Mouse (Mus musculus): Measurements from ENCODE around the gene Atp2b1. TPM values are rescaled to one million over a fixed set of nuclear protein-coding genes. Genes with fewer than 3 reads are reported as not detected.

Atp2b1 gene
- polyA plus RNA-seq, 1 experiment, result 0.46 TPM

GRCm38 (mm10) chr10:98967240-98967891 is 53.2 kb downstream of the Atp2b1 start:
- H3K27me3 ChIP-seq (ENCODE audit: control insufficient read depth), result no peaks in the 10 kb centered on the region
- H3K4me3 ChIP-seq (replicated peaks), result no peak overlapping the region
- peaks cover 21% of the 10 kb centered on the region for H3K36me3 ChIP-seq (ENCODE audit: control insufficient read depth)
- H3K4me1 ChIP-seq (ENCODE audit: control insufficient read depth), result peaks cover 17% of the 10 kb centered on the region
- TF ChIP-seq GATA1 (IDR thresholded peaks at IDR 0.05; ENCODE audit: low read length), result no peak
- no peak for TF ChIP-seq TAL1 (IDR thresholded peaks at IDR 0.05; ENCODE audit: low read length)
- 0 out of 2 replicates have a peak, but pooled peaks cover 3% of the 10 kb centered on the region for H3K9me3 ChIP-seq (ENCODE audit: control insufficient read depth, low read length)

- peaks cover 6% of the 10 kb centered on the region for H3K4me1 ChIP-seq (ENCODE audit: control insufficient read depth)
These were observed 56.7 kb downstream of the Atp2b1 start for GRCm38 (mm10) chr10:98970917-98971316.

GRCm38 (mm10) chr10:98972359-98972758 is 58.2 kb downstream of the Atp2b1 start:
- H3K36me3 ChIP-seq (ENCODE audit: control insufficient read depth), result peaks cover 17% of the 10 kb centered on the region
- no peak for TF ChIP-seq GATA1 (IDR thresholded peaks at IDR 0.05; ENCODE audit: low read length)
- no peak for TF ChIP-seq TAL1 (IDR thresholded peaks at IDR 0.05; ENCODE audit: low read length)

More at GRCm38 (mm10) chr10:98970917-98971316, 56.7 kb downstream of the Atp2b1 start:
- Histone ChIP-seq H3K9me3 (ENCODE audit: control insufficient read depth, low read length) (no peaks in the 10 kb centered on the region), H3K4me3 (replicated peaks) (no peak overlapping the region), H3K27me3 (ENCODE audit: control insufficient read depth) (no peaks in the 10 kb centered on the region), H3K36me3 (ENCODE audit: control insufficient read depth) (peaks cover 19% of the 10 kb centered on the region)
- TF ChIP-seq TAL1 (IDR thresholded peaks at IDR 0.05; ENCODE audit: low read length), result no peak

GRCm38 (mm10) chr10:98972912-98973605 is 58.9 kb downstream of the Atp2b1 start:
- Histone ChIP-seq H3K4me3 (replicated peaks) (no peak overlapping the region), H3K36me3 (ENCODE audit: control insufficient read depth) (peaks cover 17% of the 10 kb centered on the region), H3K4me1 (ENCODE audit: control insufficient read depth) (peaks cover 6% of the 10 kb centered on the region), H3K27me3 (ENCODE audit: control insufficient read depth) (no peaks in the 10 kb centered on the region), H3K9me3 (ENCODE audit: control insufficient read depth, low read length) (no peaks in the 10 kb centered on the region)
- TF ChIP-seq TAL1 (IDR thresholded peaks at IDR 0.05; ENCODE audit: low read length) (no peak), GATA1 (IDR thresholded peaks at IDR 0.05; ENCODE audit: low read length) (no peak)

More at GRCm38 (mm10) chr10:98972359-98972758, 58.2 kb downstream of the Atp2b1 start:
- Histone ChIP-seq H3K4me3 (replicated peaks) (no peak overlapping the region), H3K27me3 (ENCODE audit: control insufficient read depth) (no peaks in the 10 kb centered on the region), H3K9me3 (ENCODE audit: control insufficient read depth, low read length) (no peaks in the 10 kb centered on the region), H3K4me1 (ENCODE audit: control insufficient read depth) (peaks cover 6% of the 10 kb centered on the region)

GRCm38 (mm10) chr10:98974645-98975044 is 60.4 kb downstream of the Atp2b1 start:
- no peaks in the 10 kb centered on the region for H3K27me3 ChIP-seq (ENCODE audit: control insufficient read depth)
- H3K4me1 ChIP-seq (ENCODE audit: control insufficient read depth), result peaks cover 8% of the 10 kb centered on the region
- no peak for TF ChIP-seq GATA1 (IDR thresholded peaks at IDR 0.05; ENCODE audit: low read length)
- no peak for TF ChIP-seq TAL1 (IDR thresholded peaks at IDR 0.05; ENCODE audit: low read length)
- H3K4me3 ChIP-seq (replicated peaks), result no peak overlapping the region
- H3K36me3 ChIP-seq (ENCODE audit: control insufficient read depth), result peaks cover 10% of the 10 kb centered on the region
- H3K9me3 ChIP-seq (ENCODE audit: control insufficient read depth, low read length), result no peaks in the 10 kb centered on the region

GRCm38 (mm10) chr10:98975611-98976010 is 61.4 kb downstream of the Atp2b1 start:
- peaks cover 15% of the 10 kb centered on the region for H3K36me3 ChIP-seq (ENCODE audit: control insufficient read depth)
- no peak for TF ChIP-seq TAL1 (IDR thresholded peaks at IDR 0.05; ENCODE audit: low read length)
- TF ChIP-seq GATA1 (IDR thresholded peaks at IDR 0.05; ENCODE audit: low read length), result no peak
- H3K4me1 ChIP-seq (ENCODE audit: control insufficient read depth), result peaks cover 8% of the 10 kb centered on the region
- no peak overlapping the region for H3K4me3 ChIP-seq (replicated peaks)
- H3K9me3 ChIP-seq (ENCODE audit: control insufficient read depth, low read length), result no peaks in the 10 kb centered on the region
- no peaks in the 10 kb centered on the region for H3K27me3 ChIP-seq (ENCODE audit: control insufficient read depth)

- Histone ChIP-seq H3K4me3 (replicated peaks) (no peak overlapping the region), H3K36me3 (ENCODE audit: control insufficient read depth) (peaks cover 20% of the 10 kb centered on the region), H3K9me3 (ENCODE audit: control insufficient read depth, low read length) (no peaks in the 10 kb centered on the region), H3K27me3 (ENCODE audit: control insufficient read depth) (no peaks in the 10 kb centered on the region), H3K4me1 (ENCODE audit: control insufficient read depth) (peaks cover 8% of the 10 kb centered on the region)
- no peak for TF ChIP-seq GATA1 (IDR thresholded peaks at IDR 0.05; ENCODE audit: low read length)
- TF ChIP-seq TAL1 (IDR thresholded peaks at IDR 0.05; ENCODE audit: low read length), result no peak
These were observed 62.8 kb downstream of the Atp2b1 start for GRCm38 (mm10) chr10:98976877-98977494.

GRCm38 (mm10) chr10:98978766-98979165 is 64.6 kb downstream of the Atp2b1 start:
- Histone ChIP-seq H3K4me1 (ENCODE audit: control insufficient read depth) (peaks cover 7% of the 10 kb centered on the region), H3K36me3 (ENCODE audit: control insufficient read depth) (peaks cover 25% of the 10 kb centered on the region), H3K9me3 (ENCODE audit: control insufficient read depth, low read length) (no peaks in the 10 kb centered on the region), H3K27me3 (ENCODE audit: control insufficient read depth) (no peaks in the 10 kb centered on the region), H3K4me3 (replicated peaks) (no peak overlapping the region)
- no peak for TF ChIP-seq TAL1 (IDR thresholded peaks at IDR 0.05; ENCODE audit: low read length)
- TF ChIP-seq GATA1 (IDR thresholded peaks at IDR 0.05; ENCODE audit: low read length), result no peak

GRCm38 (mm10) chr10:98979296-98979695 is 65.1 kb downstream of the Atp2b1 start:
- Histone ChIP-seq H3K36me3 (ENCODE audit: control insufficient read depth) (peaks cover 26% of the 10 kb centered on the region), H3K9me3 (ENCODE audit: control insufficient read depth, low read length) (no peaks in the 10 kb centered on the region), H3K4me1 (ENCODE audit: control insufficient read depth) (peaks cover 7% of the 10 kb centered on the region), H3K4me3 (replicated peaks) (no peak overlapping the region), H3K27me3 (ENCODE audit: control insufficient read depth) (no peaks in the 10 kb centered on the region)
- TF ChIP-seq GATA1 (IDR thresholded peaks at IDR 0.05; ENCODE audit: low read length) (no peak), TAL1 (IDR thresholded peaks at IDR 0.05; ENCODE audit: low read length) (no peak)
